Mouse (Mus musculus): Measurements from ENCODE around the gene Ubp1. TPM values are rescaled to one million over a fixed set of nuclear protein-coding genes. Genes with fewer than 3 reads are reported as not detected.

The Ubp1 gene
- 80.1 and 98.5 TPM in 2 replicates for polyA plus RNA-seq (2012)

- TF ChIP-seq GATA1 (IDR thresholded peaks at IDR 0.05; ENCODE audit: low read length) = no peak
Observed at GRCm38 (mm10) chr9:113930534-113931374, at the start of gene Ubp1. Gene Ubp1 (plus strand): TSS chr9:113930934.

GRCm38 (mm10) chr9:113894903-113895302 lies 35.8 kb upstream of the Ubp1 start:
- TF ChIP-seq GATA1 (IDR thresholded peaks at IDR 0.05; ENCODE audit: low read length) = no peak

- TF ChIP-seq GATA1 (IDR thresholded peaks at IDR 0.05; ENCODE audit: low read length) = no peak
Observed at GRCm38 (mm10) chr9:113903136-113903535, 27.6 kb upstream of the Ubp1 start.

GRCm38 (mm10) chr9:113915789-113916188 lies 14.9 kb upstream of the Ubp1 start:
- TF ChIP-seq GATA1 (IDR thresholded peaks at IDR 0.05; ENCODE audit: low read length) = no peak

- TF ChIP-seq GATA1 (IDR thresholded peaks at IDR 0.05; ENCODE audit: low read length) = no peak
Observed at GRCm38 (mm10) chr9:113922677-113923076, 8.1 kb upstream of the Ubp1 start.

GRCm38 (mm10) chr9:113924883-113925282 lies 5.9 kb upstream of the Ubp1 start:
- TF ChIP-seq GATA1 (IDR thresholded peaks at IDR 0.05; ENCODE audit: low read length) = no peak

- TF ChIP-seq GATA1 (IDR thresholded peaks at IDR 0.05; ENCODE audit: low read length) = no peak
Observed at GRCm38 (mm10) chr9:113928591-113928990, 2.1 kb upstream of the Ubp1 start.

GRCm38 (mm10) chr9:113929676-113930075 lies 1.1 kb upstream of the Ubp1 start:
- TF ChIP-seq GATA1 (IDR thresholded peaks at IDR 0.05; ENCODE audit: low read length) = no peak

GRCm38 (mm10) chr9:113931375-113932099 lies 803 bp downstream of the Ubp1 start:
- no peak for TF ChIP-seq GATA1 (IDR thresholded peaks at IDR 0.05; ENCODE audit: low read length)

- TF ChIP-seq GATA1 (IDR thresholded peaks at IDR 0.05; ENCODE audit: low read length) = no peak
Observed at GRCm38 (mm10) chr9:113932100-113932470, 1.4 kb downstream of the Ubp1 start.

- TF ChIP-seq GATA1 (IDR thresholded peaks at IDR 0.05; ENCODE audit: low read length) = no peak
Observed at GRCm38 (mm10) chr9:113932501-113932900, 1.8 kb downstream of the Ubp1 start.

- TF ChIP-seq GATA1 (IDR thresholded peaks at IDR 0.05; ENCODE audit: low read length) = no peak
Observed at GRCm38 (mm10) chr9:113935638-113936037, 4.9 kb downstream of the Ubp1 start.

- no peak for TF ChIP-seq GATA1 (IDR thresholded peaks at IDR 0.05; ENCODE audit: low read length)
Observed at GRCm38 (mm10) chr9:113939063-113939850, 8.5 kb downstream of the Ubp1 start.

- TF ChIP-seq GATA1 (IDR thresholded peaks at IDR 0.05; ENCODE audit: low read length) = no peak
Observed at GRCm38 (mm10) chr9:113941103-113941805, 10.5 kb downstream of the Ubp1 start.

- TF ChIP-seq GATA1 (IDR thresholded peaks at IDR 0.05; ENCODE audit: low read length) = no peak
Observed at GRCm38 (mm10) chr9:113943372-113943771, 12.6 kb downstream of the Ubp1 start.
